Mouse (Mus musculus) A20 (cell line): ENCODE data around the gene Dnajc12.
A peak's percentile ranks its signal among the peaks of the same experiment; 100 is the strongest.
"Not testable (repeated sequence)": the region's sequence is repeated elsewhere in the genome, so short reads cannot be mapped to it uniquely, and the experiment has no call there.

Source experiments
- DNase-seq: peaks from one replicate; pipeline ENCODE4 v3.0.0-alpha.2; 2011; ENCODE audit warnings: low read depth, low spot score

Gene Dnajc12

GRCm38 (mm10) chr10:63386444-63386843, 4.2 kb downstream of the Dnajc12 start:
- DNase-seq = peak; percentile 89

GRCm38 (mm10) chr10:63386991-63387390, 4.7 kb downstream of the Dnajc12 start:
- DNase-seq = peak; percentile 55

DNA sequence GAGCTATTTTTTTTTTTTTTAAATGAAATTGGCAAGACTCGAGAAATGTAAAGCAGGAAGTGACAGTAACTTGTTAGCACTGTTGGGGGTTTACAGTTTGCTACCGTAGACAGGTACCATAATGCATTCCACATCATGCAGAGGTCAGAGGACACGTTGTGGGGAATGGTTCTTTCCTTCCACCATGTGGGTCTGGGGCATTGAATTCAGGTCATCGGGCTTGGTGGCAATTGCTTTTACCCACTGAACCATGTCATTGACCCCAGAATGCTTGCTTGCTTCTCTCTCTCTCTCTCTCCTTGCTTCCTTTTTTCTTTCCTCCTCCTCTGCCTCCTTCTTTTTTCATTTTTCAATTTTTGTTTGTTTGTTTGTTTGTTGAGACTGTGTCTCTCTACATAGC, 6.7 kb downstream of the Dnajc12 start:
- no peak for DNase-seq

GRCm38 (mm10) chr10:63396963-63397362, 14.7 kb downstream of the Dnajc12 start:
- no peak for DNase-seq

- no peak for DNase-seq
Observed at GRCm38 (mm10) chr10:63402731-63403504, 20.7 kb downstream of the Dnajc12 start.

GRCm38 (mm10) chr10:63403636-63404035, 21.4 kb downstream of the Dnajc12 start:
- DNase-seq = no peak

DNA sequence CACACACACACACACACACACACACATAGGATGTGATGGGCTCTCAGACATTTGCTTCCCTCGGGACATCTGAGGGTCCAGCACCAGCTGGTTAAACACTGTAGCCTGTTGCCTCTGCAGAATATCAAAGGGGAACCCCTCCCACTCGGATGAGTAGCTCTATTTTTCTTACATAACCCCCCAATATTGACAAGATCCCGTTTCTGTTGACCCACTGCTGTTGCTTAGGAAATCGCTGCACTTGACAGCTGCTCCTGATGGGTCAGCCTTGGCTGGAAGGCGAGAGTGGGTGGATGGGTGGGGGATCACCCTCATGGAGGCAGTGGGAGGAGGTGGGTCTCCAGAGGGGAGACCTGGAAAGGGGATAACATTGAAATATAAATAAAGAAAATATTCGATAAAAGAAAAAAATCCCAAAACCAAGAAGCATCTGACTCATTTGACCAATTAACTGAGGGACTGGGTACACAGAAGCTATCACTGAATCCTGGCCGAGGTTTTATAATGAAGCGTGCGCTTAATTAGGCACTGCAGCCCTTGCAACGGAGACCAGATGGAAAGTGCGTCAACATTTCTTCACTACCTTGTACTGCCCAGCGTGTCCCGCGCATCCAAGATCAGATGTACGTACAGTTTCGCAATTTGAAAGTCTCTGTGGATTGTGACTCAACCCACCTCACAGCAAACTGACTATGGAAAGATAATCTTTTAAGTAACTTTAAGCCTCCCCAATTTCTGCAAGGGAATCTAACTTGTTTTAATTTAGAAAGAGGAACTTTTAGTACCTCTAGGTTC, 28.1 kb downstream of the Dnajc12 start:
- DNase-seq = no peak

- DNase-seq = not testable (repeated sequence)
Observed at GRCm38 (mm10) chr10:63411674-63412073, 29.4 kb downstream of the Dnajc12 start.

DNA sequence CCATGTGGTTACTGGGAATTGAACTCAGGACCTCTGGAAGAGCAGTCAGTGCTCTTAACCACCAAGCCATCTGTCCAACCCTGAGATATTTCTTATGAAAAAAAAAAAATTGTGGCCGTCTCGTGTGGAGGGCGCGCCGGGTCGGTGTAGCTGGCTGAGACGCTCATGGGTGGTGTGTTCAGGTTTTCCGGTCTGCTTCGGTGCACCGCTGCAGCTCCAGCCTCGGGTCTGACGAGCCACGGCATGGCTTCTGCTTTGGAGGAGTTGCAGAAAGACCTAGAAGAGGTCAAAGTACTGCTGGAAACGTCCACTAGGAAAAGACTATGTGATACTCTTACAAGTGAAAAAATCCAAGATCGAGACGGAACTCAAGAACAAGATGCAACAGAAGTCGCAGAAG, 30.5 kb downstream of the Dnajc12 start:
- no peak for DNase-seq

DNA sequence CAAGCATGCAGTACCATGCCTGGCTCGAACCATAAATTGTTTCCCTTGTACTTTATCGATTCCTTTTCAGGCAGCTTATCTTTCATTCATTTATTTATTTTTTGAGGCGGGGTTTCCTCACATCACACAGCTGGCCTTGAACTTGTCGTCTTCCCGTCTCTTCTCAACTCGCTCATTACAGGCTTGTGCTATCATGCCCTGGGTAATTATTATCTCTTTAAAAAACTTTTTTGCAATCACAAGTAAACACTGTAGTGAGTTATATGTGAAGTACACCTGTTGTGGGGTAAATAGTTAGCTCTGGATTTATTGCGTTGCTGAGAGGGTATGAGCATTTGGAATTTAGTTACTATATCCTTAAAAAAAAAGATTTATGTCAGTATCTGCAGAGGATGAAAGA, 33.0 kb downstream of the Dnajc12 start:
- no peak for DNase-seq

- DNase-seq = no peak
Observed at GRCm38 (mm10) chr10:63415850-63416249, 33.6 kb downstream of the Dnajc12 start.

DNA sequence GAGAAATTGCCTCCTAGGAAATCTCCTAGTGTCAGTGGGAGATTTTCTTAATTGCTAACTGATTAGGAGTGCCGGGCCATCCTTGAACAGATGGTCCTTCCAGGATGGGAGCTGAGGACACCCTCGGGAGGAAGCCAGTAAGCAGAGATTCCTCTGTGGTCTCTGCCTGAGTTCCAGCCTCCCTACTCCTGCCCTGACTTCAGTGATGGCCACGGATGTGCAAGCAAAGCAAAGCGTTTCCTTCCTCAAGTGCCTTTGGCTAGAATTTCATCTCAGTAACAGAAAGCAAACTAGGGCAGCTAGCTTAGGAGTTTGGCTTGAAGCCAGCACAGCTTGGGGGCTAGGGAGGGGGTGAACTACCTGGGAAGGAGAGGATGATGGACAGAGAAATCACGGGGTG, 34.8 kb downstream of the Dnajc12 start:
- DNase-seq = no peak

- DNase-seq = peak; percentile 75
Observed at GRCm38 (mm10) chr10:63421739-63422735, 39.8 kb downstream of the Dnajc12 start, which contains the start of gene Gm7075. Gene Gm7075, minus strand, starts transcription at chr10:63421789.

DNA sequence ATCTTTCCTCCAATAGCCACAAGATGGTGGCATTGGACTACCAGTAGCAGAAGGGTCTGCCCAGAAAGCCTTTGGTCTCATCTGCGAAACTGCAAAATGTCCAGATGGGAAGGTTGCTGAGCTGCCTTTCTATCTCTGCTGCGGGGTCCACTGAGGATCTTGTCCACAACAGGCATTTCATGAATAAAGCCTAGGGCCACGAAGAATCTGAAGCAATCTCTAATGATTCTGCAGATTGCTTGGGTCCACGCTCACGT, 40.4 kb downstream of the Dnajc12 start:
- DNase-seq = no peak

GRCm38 (mm10) chr10:63423591-63424474, 41.6 kb downstream of the Dnajc12 start:
- no peak for DNase-seq

- DNase-seq = peak; percentile 75
Observed at GRCm38 (mm10) chr10:63424475-63424814, 42.2 kb downstream of the Dnajc12 start.

GRCm38 (mm10) chr10:63427146-63427545, 44.9 kb downstream of the Dnajc12 start:
- DNase-seq = no peak

- DNase-seq = peak; percentile 80
Observed at GRCm38 (mm10) chr10:63428243-63429022, 46.2 kb downstream of the Dnajc12 start.

GRCm38 (mm10) chr10:63429023-63429340, 46.7 kb downstream of the Dnajc12 start:
- no peak for DNase-seq

DNA sequence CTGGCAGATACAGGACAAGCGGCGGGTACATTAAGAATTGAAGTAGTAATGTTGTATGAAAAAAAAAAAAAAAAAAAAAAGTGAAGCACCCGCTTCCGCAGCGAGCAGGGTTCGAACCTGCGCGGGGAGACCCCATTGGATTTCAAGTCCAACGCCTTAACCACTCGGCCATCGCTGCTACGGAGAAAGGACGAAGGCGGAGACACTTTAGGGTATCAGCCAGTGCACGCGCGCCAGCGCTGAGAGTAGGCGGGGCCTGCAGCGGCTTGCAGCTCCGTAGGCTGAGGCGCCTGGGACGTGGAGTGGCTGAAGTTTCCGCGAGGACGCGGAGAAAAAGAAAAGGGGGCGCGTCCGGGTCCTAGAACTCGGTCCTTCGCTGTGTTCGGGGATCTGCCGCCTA, 47.1 kb downstream of the Dnajc12 start:
- DNase-seq = peak; percentile 99
